Mouse (Mus musculus) megakaryocyte, embryonic 14.5 days (primary cell): Measurements from ENCODE around the gene Snx25.

Experiments
- FLI1 ChIP-seq: IDR thresholded peaks from 2 replicates; pipeline ENCODE4 v1.6.1; 2012; ENCODE audit warnings: low read length, inconsistent platforms, mixed read lengths
- GATA1 ChIP-seq: IDR thresholded peaks from 3 replicates; pipeline ENCODE4 v1.6.1; 2012; ENCODE audit warnings: mixed read lengths, low read length, inconsistent platforms, borderline replicate concordance

DNA sequence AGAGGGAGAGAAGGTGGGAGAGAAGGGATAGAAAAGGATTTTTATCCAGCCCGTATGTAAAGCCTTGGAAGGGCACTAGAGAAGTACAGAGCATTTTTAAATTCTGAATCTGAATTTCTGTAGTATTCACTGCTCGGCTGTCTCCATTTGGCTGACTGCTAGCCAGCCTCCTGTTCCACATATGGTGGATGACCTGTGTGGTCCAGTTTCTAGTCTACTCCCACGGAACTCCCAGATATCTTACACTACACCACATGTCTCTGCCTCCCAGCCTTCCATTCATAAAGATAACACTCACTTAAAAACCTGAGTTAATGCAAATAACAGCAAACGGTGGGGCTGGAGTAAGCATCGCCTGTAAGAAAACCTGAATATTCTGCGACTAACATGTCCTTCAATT lies 2.7 kb downstream of the Snx25 start:
- no peak for TF ChIP-seq GATA1
- no peak for TF ChIP-seq FLI1
